Mouse (Mus musculus): ENCODE data around the gene 2610301B20Rik. TPM values are rescaled to one million over a fixed set of nuclear protein-coding genes. Genes with fewer than 3 reads are reported as not detected.

2610301B20Rik gene
- polyA plus RNA-seq, 1 experiment, result 0.23 TPM

DNA sequence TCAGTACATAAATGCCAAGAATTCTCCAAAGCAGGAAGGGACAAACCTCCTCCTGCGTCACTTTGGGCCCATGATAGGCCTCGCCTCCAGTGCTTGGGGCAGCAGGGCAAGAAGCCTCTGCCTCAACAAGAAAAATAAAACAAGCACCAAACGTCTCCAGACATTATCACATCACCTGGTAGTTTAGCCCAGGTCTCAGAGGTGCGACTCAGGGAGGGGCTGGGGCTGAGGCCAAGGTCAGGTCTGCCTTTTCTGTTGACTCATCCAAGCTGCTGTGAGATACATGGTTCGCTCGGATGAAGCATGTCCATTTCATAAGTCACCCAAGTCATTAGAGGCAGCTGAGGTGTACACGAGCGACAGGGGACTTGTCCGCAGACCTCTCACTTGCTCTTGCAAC lies 56.7 kb downstream of the 2610301B20Rik start:
- Histone ChIP-seq H3K27me3 (ENCODE audit: control insufficient read depth) (no peaks in the 10 kb centered on the region), H3K4me1 (ENCODE audit: control insufficient read depth) (no peaks in the 10 kb centered on the region)
- TF ChIP-seq GATA1 (IDR thresholded peaks at IDR 0.05; ENCODE audit: low read length) (no peak), TAL1 (IDR thresholded peaks at IDR 0.05; ENCODE audit: low read length) (no peak)

DNA sequence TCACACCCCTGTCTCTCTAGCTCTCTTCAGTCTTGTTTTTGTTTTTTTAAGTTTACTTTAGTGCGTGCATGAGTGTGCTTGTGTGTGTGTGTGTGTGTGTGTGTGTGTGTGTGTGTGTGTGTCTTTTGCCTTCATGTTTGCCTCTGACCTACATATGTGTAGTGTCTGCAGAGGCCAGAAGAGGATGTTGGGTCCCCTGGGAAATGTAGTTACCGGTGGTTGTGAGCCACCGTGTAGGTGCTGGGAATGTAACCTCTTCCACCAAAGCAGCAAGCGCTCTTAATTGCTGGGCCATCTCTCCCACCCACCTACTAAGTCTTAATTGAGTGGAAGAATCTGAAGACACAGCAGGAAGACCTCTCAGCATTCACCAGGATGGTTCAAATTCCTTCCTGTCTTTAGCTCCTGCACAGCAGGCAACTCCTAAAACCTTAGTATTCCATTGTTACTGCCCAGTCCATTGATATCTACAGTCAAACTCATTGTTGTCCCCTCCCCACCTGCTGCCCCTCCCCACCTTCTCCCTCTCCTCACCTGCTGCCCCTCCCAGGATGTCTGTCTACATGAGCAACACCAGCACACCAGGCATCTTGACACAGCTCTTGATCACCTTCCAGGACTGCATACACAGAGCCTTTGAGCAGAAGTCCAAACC lies 57.9 kb downstream of the 2610301B20Rik start:
- Histone ChIP-seq H3K27me3 (ENCODE audit: control insufficient read depth) (no peaks in the 10 kb centered on the region), H3K4me3 (replicated peaks) (no peak overlapping the region), H3K36me3 (ENCODE audit: control insufficient read depth) (no peaks in the 10 kb centered on the region), H3K4me1 (ENCODE audit: control insufficient read depth) (no peaks in the 10 kb centered on the region), H3K9me3 (ENCODE audit: control insufficient read depth, low read length) (no peaks in the 10 kb centered on the region)
- TF ChIP-seq GATA1 (IDR thresholded peaks at IDR 0.05; ENCODE audit: low read length), result no peak
- TF ChIP-seq TAL1 (IDR thresholded peaks at IDR 0.05; ENCODE audit: low read length), result no peak

More for the DNA sequence above, 56.7 kb downstream of the 2610301B20Rik start:
- Histone ChIP-seq H3K36me3 (ENCODE audit: control insufficient read depth) (no peaks in the 10 kb centered on the region), H3K4me3 (replicated peaks) (no peak overlapping the region), H3K9me3 (ENCODE audit: control insufficient read depth, low read length) (no peaks in the 10 kb centered on the region)

DNA sequence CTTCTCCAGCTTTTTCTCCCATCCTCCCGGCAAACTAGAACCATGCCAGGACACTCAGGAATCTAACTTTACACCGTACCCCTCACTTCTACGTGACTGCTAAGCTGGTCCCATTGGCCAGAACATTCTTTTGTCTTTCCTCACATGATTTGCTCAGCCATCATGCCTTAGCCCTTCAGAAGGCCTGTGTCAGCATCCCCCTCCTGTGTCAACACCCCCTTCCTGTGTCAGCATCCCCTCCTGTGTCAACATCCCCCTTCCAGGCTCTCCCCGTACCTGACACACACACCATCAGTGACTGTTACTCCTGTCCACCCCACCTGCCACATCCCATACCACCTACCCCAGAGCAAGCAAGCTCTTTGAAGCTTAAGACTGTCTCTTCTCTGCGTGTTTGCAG lies 58.5 kb downstream of the 2610301B20Rik start:
- H3K4me3 ChIP-seq (replicated peaks), result no peak overlapping the region
- H3K36me3 ChIP-seq (ENCODE audit: control insufficient read depth), result no peaks in the 10 kb centered on the region
- no peak for TF ChIP-seq GATA1 (IDR thresholded peaks at IDR 0.05; ENCODE audit: low read length)
- no peak for TF ChIP-seq TAL1 (IDR thresholded peaks at IDR 0.05; ENCODE audit: low read length)
- no peaks in the 10 kb centered on the region for H3K9me3 ChIP-seq (ENCODE audit: control insufficient read depth, low read length)
- no peaks in the 10 kb centered on the region for H3K4me1 ChIP-seq (ENCODE audit: control insufficient read depth)
- H3K27me3 ChIP-seq (ENCODE audit: control insufficient read depth), result no peaks in the 10 kb centered on the region

DNA sequence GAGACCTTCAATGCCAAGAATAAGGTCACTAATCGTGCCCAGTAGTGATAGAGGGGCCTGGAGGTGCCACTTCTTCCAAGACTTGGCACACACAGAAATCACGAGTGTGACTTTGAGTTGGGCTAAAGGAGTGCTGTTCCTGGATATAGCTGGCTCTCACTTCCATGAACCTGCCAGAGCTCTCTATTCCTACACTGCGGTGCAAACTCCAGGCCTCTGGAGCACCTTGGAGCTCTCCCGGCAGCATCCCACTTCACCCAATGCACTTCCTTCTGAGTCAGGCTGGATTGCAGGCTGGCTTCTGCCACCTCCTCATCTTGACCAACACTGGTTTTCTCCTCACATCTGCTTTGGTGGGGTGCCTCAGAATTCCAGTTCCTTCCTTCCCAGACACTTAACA lies 62.5 kb downstream of the 2610301B20Rik start:
- no peak for TF ChIP-seq TAL1 (IDR thresholded peaks at IDR 0.05; ENCODE audit: low read length)
- TF ChIP-seq GATA1 (IDR thresholded peaks at IDR 0.05; ENCODE audit: low read length), result no peak
- Histone ChIP-seq H3K4me1 (ENCODE audit: control insufficient read depth) (no peaks in the 10 kb centered on the region), H3K27me3 (ENCODE audit: control insufficient read depth) (no peaks in the 10 kb centered on the region), H3K9me3 (ENCODE audit: control insufficient read depth, low read length) (no peaks in the 10 kb centered on the region), H3K36me3 (ENCODE audit: control insufficient read depth) (no peaks in the 10 kb centered on the region), H3K4me3 (replicated peaks) (no peak overlapping the region)
